Mouse (Mus musculus): ENCODE measurements at regions not wholly inside any gene's neighbourhood (a gene's known extent, or its start where the extent isn't known, plus 50 kb on each side); places are given as distances from the start of the nearest gene placed in this dataset.

DNA sequence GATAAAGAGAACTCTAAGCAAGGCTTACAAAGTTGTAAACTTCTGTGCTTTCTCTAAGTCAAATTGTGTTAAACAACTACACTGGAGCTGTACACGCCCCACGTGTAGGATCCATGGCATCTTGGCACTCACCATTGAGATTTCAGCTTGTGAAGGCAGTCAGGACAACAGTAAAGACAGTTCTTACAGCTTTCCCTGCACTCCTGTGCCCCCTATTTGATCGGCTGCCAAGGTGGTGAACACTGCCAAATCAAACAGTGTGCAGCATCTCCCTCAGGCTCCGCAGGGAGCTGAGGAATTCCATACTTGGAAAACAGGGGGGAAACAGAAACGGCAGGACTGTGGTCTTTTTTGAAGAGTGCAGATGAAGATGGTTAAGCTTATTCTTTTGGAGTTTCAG is 112.4 kb upstream of the Mpped2 start:
- no peak for TF ChIP-seq CTCF (IDR thresholded peaks at IDR 0.05; ENCODE audit: extremely low read depth, insufficient read length, insufficient replicate concordance, low read depth, low read length)
- no peak for TF ChIP-seq POLR2A (IDR thresholded peaks at IDR 0.05; ENCODE audit: low read depth, low read length)
